Mouse (Mus musculus) hindbrain, embryonic 10.5 days (tissue): ENCODE measurements around the gene Capn15. TPM values are rescaled to one million over a fixed set of nuclear protein-coding genes. Genes with fewer than 3 reads are reported as not detected.

Experiments used
- polyA plus RNA-seq: library from polyadenylated mRNA; unstranded; fragments of >200 nt; fragmentation: Nextera tagmentation; extraction: Ambion mirVana; gene quantifications from 2 replicates; pipeline ENCODE4 v1.2.1, GENCODE M21; 2016

The Capn15 gene
- polyA plus RNA-seq, 1 experiment from 2014 or later = 35.0 TPM

Other genes with a start within 250 kb of the Capn15 start
- not detected in 2 replicates for gene Mslnl, start 249.8 kb downstream of the Capn15 start, polyA plus RNA-seq
- gene Msln, start 231.4 kb downstream of the Capn15 start, polyA plus RNA-seq = 0.33 TPM in 1 of 2 replicates, not detected in the other
- 25.3 and 25.7 TPM in 2 replicates for gene Narfl, start 212.0 kb downstream of the Capn15 start, polyA plus RNA-seq
- 68.1 and 88.5 TPM in 2 replicates for gene Haghl, start 200.1 kb downstream of the Capn15 start, polyA plus RNA-seq
- gene Ccdc78, start 199.2 kb downstream of the Capn15 start, polyA plus RNA-seq = 0.95 and 1.2 TPM in 2 replicates
- gene Fam173a, start 192.9 kb downstream of the Capn15 start, polyA plus RNA-seq = 68.1 and 76.0 TPM in 2 replicates
- gene AC134908.4, start 190.1 kb downstream of the Capn15 start, polyA plus RNA-seq = 3.4 and 4.5 TPM in 2 replicates
- 174 and 193 TPM in 2 replicates for gene Metrn, start 188.7 kb downstream of the Capn15 start, polyA plus RNA-seq
- gene Fbxl16, start 176.7 kb downstream of the Capn15 start, polyA plus RNA-seq = 11.0 and 16.7 TPM in 2 replicates
- 30.1 and 30.7 TPM in 2 replicates for gene Wdr24, start 162.2 kb downstream of the Capn15 start, polyA plus RNA-seq
- gene Jmjd8, start 156.9 kb downstream of the Capn15 start, polyA plus RNA-seq = 51.5 and 64.3 TPM in 2 replicates
- gene Stub1, start 152.4 kb downstream of the Capn15 start, polyA plus RNA-seq = 360 and 390 TPM in 2 replicates
- gene Rhbdl1, start 148.5 kb downstream of the Capn15 start, polyA plus RNA-seq = 1.7 and 3.1 TPM in 2 replicates
- 1.5 and 3.1 TPM in 2 replicates for gene Gm20683, start 144.0 kb downstream of the Capn15 start, polyA plus RNA-seq
- 18.8 and 28.5 TPM in 2 replicates for gene Rhot2, start 140.9 kb downstream of the Capn15 start, polyA plus RNA-seq
- gene Wdr90, start 124.3 kb downstream of the Capn15 start, polyA plus RNA-seq = 46.0 and 54.4 TPM in 2 replicates
- gene Mcrip2, start 117.0 kb downstream of the Capn15 start, polyA plus RNA-seq = 10.6 and 14.7 TPM in 2 replicates
- gene Mettl26, start 110.7 kb downstream of the Capn15 start, polyA plus RNA-seq = 69.9 and 73.9 TPM in 2 replicates
- 5.8 and 26.3 TPM in 2 replicates for gene Wfikkn1, start 104.9 kb downstream of the Capn15 start, polyA plus RNA-seq
- 33.4 and 43.4 TPM in 2 replicates for gene Rab40c, start 66.1 kb downstream of the Capn15 start, polyA plus RNA-seq
- gene Pigq, start 40.9 kb downstream of the Capn15 start, polyA plus RNA-seq = 65.4 and 72.6 TPM in 2 replicates
- gene Nhlrc4, start 40.8 kb downstream of the Capn15 start, polyA plus RNA-seq = 0.21 and 0.55 TPM in 2 replicates
- gene A930017K11Rik, start 33.2 kb downstream of the Capn15 start, polyA plus RNA-seq = 0.25 and 0.34 TPM in 2 replicates
- 24.7 and 30.9 TPM in 2 replicates for gene Rab11fip3, start 83.8 kb upstream of the Capn15 start, polyA plus RNA-seq
- gene Decr2, start 104.5 kb upstream of the Capn15 start, polyA plus RNA-seq = 30.2 and 30.7 TPM in 2 replicates
- gene Nme4, start 109.8 kb upstream of the Capn15 start, polyA plus RNA-seq = 95.9 and 109 TPM in 2 replicates
- 1.8 and 1.9 TPM in 2 replicates for gene Tmem8, start 127.5 kb upstream of the Capn15 start, polyA plus RNA-seq
- gene Mrpl28, start 137.7 kb upstream of the Capn15 start, polyA plus RNA-seq = 301 and 318 TPM in 2 replicates
- gene Axin1, start 152.9 kb upstream of the Capn15 start, polyA plus RNA-seq = 9.1 and 9.4 TPM in 2 replicates
- gene Pdia2, start 213.3 kb upstream of the Capn15 start, polyA plus RNA-seq = 0.55 and 1.3 TPM in 2 replicates
- gene Rgs11, start 217.2 kb upstream of the Capn15 start, polyA plus RNA-seq = 0.81 and 1.5 TPM in 2 replicates
- 6.4 and 8.3 TPM in 2 replicates for gene Arhgdig, start 222.0 kb upstream of the Capn15 start, polyA plus RNA-seq